Mouse (Mus musculus) hindbrain, embryonic 16.5 days (tissue): ENCODE data around the gene Krt222. TPM values are rescaled to one million over a fixed set of nuclear protein-coding genes. Genes with fewer than 3 reads are reported as not detected.

Source experiments
- ATAC-seq: fragments of 200-750 bp; cut with Nextera tagmentation; 2 replicates; pipeline ENCODE4 v1.8.0; 2017; ENCODE audit warnings: moderate TSS enrichment, moderate library complexity
- H3K27ac ChIP-seq: fragments of 300-500 bp; sonication (generic); 2 replicates; pipeline ENCODE4 v1.5.1; 2014; ENCODE audit warnings: low read depth, mild to moderate bottlenecking, control low read depth, low read length, moderate library complexity
- H3K27me3 ChIP-seq: fragments of 300-500 bp; sonication (generic); replicated peaks from 2 replicates; pipeline ENCODE4 v1.6.1; 2014; ENCODE audit warnings: low read length; ENCODE audit not compliant: control insufficient read depth, insufficient read depth
- H3K36me3 ChIP-seq: fragments of 300-500 bp; sonication (generic); 2 replicates; pipeline ENCODE4 v1.6.1; 2014; ENCODE audit warnings: mild to moderate bottlenecking, low read length, moderate library complexity, mixed read lengths; ENCODE audit not compliant: control insufficient read depth, insufficient read depth
- H3K4me1 ChIP-seq: fragments of 300-500 bp; sonication (generic); 2 replicates; pipeline ENCODE4 v1.6.1; 2014; ENCODE audit warnings: low read depth, low read length; ENCODE audit not compliant: control insufficient read depth, insufficient read depth
- H3K4me2 ChIP-seq: fragments of 300-500 bp; sonication (generic); 2 replicates; pipeline ENCODE4 v1.6.1; 2014; ENCODE audit warnings: mild to moderate bottlenecking, low read length, control low read depth, moderate library complexity
- H3K4me3 ChIP-seq: fragments of 300-500 bp; sonication (generic); 2 replicates; pipeline ENCODE4 v1.5.1; 2014; ENCODE audit warnings: mild to moderate bottlenecking, low read length, control low read depth, moderate library complexity
- H3K9ac ChIP-seq: fragments of 300-500 bp; sonication (generic); 2 replicates; pipeline ENCODE4 v1.6.1; 2014; ENCODE audit warnings: low read depth, mild to moderate bottlenecking, control low read depth, low read length, moderate library complexity
- H3K9me3 ChIP-seq: fragments of 300-500 bp; sonication (generic); 2 replicates; pipeline ENCODE4 v1.6.1; 2014; ENCODE audit warnings: mild to moderate bottlenecking, low read length, moderate library complexity; ENCODE audit not compliant: control insufficient read depth
- WGBS: fragments of 180-500 bp; shearing (Covaris S2); extraction: QIAGEN DNeasy Blood & Tissue Kit; methylation state at CpG from one replicate; pipeline ENCODE4 v1.1.7; 2014; 5-methylcytosine and 5-hydroxymethylcytosine counted together
- polyA plus RNA-seq: library from polyadenylated mRNA; unstranded; fragments of >200 nt; fragmentation: Nextera tagmentation; extraction: Ambion mirVana; gene quantifications from 2 replicates; pipeline ENCODE4 v1.2.1, GENCODE M21; 2015

Krt222 gene
- polyA plus RNA-seq, 1 experiment from 2014 or later = 14.3 TPM

GRCm38 (mm10) chr11:99272721-99273120, 28.8 kb upstream of the Krt222 start:
- Histone ChIP-seq H3K4me1 (no peaks in the 10 kb centered on the region), H3K4me2 (no peak overlapping the region), H3K36me3 (no peaks in the 10 kb centered on the region), H3K27ac (no peak overlapping the region), H3K9ac (no peak overlapping the region), H3K4me3 (no peak overlapping the region), H3K27me3 (no peaks in the 10 kb centered on the region), H3K9me3 (no peaks in the 10 kb centered on the region)
- ATAC-seq = no peak
- WGBS = 78% methylated on average over 4 of the region's 4 CpGs

- 82% methylated on average over 7 of the region's 7 CpGs for WGBS
- no peak overlapping the region for H3K4me3 ChIP-seq
- no peaks in the 10 kb centered on the region for H3K9me3 ChIP-seq
- no peaks in the 10 kb centered on the region for H3K4me1 ChIP-seq
- ATAC-seq = no peak
- H3K27me3 ChIP-seq = no peaks in the 10 kb centered on the region
- no peak overlapping the region for H3K9ac ChIP-seq
- no peak overlapping the region for H3K27ac ChIP-seq
- no peak overlapping the region for H3K4me2 ChIP-seq
- no peaks in the 10 kb centered on the region for H3K36me3 ChIP-seq
These were observed 25.3 kb upstream of the Krt222 start for GRCm38 (mm10) chr11:99269192-99269591.

- no peaks in the 10 kb centered on the region for H3K4me1 ChIP-seq
- no peak overlapping the region for H3K4me2 ChIP-seq
- H3K4me3 ChIP-seq = no peak overlapping the region
- H3K27me3 ChIP-seq = no peaks in the 10 kb centered on the region
- no peak overlapping the region for H3K27ac ChIP-seq
- no peaks in the 10 kb centered on the region for H3K36me3 ChIP-seq
- H3K9ac ChIP-seq = no peak overlapping the region
- H3K9me3 ChIP-seq = no peaks in the 10 kb centered on the region
- ATAC-seq = no peak
- 8% methylated on average over 9 of the region's 9 CpGs for WGBS
These were observed 21.9 kb upstream of the Krt222 start for GRCm38 (mm10) chr11:99265796-99266195.

- WGBS = 71% methylated on average over 9 of the region's 9 CpGs
These were observed 21.3 kb upstream of the Krt222 start for GRCm38 (mm10) chr11:99265220-99265619.

GRCm38 (mm10) chr11:99256213-99256612, 12.3 kb upstream of the Krt222 start:
- H3K27ac ChIP-seq = no peak overlapping the region
- 77% methylated on average over 4 of the region's 4 CpGs for WGBS

More at GRCm38 (mm10) chr11:99265220-99265619, 21.3 kb upstream of the Krt222 start:
- no peak overlapping the region for H3K4me2 ChIP-seq
- ATAC-seq = no peak
- no peak overlapping the region for H3K4me3 ChIP-seq
- H3K9ac ChIP-seq = no peak overlapping the region
- H3K27ac ChIP-seq = no peak overlapping the region
- H3K9me3 ChIP-seq = no peaks in the 10 kb centered on the region
- no peaks in the 10 kb centered on the region for H3K4me1 ChIP-seq
- H3K27me3 ChIP-seq = no peaks in the 10 kb centered on the region
- no peaks in the 10 kb centered on the region for H3K36me3 ChIP-seq

GRCm38 (mm10) chr11:99255316-99255715, 11.4 kb upstream of the Krt222 start:
- Histone ChIP-seq H3K36me3 (no peaks in the 10 kb centered on the region), H3K9me3 (no peaks in the 10 kb centered on the region), H3K9ac (no peak overlapping the region), H3K4me1 (no peaks in the 10 kb centered on the region), H3K27ac (no peak overlapping the region), H3K27me3 (no peaks in the 10 kb centered on the region), H3K4me2 (no peak overlapping the region), H3K4me3 (no peak overlapping the region)
- ATAC-seq = no peak
- WGBS = 98% methylated on average over 8 of the region's 8 CpGs

More at GRCm38 (mm10) chr11:99256213-99256612, 12.3 kb upstream of the Krt222 start:
- Histone ChIP-seq H3K4me2 (no peak overlapping the region), H3K36me3 (no peaks in the 10 kb centered on the region), H3K4me1 (no peaks in the 10 kb centered on the region), H3K27me3 (no peaks in the 10 kb centered on the region), H3K9me3 (no peaks in the 10 kb centered on the region), H3K4me3 (no peak overlapping the region), H3K9ac (no peak overlapping the region)
- no peak for ATAC-seq

- H3K4me1 ChIP-seq = no peaks in the 10 kb centered on the region
- H3K27me3 ChIP-seq = no peaks in the 10 kb centered on the region
- H3K9me3 ChIP-seq = no peaks in the 10 kb centered on the region
- H3K36me3 ChIP-seq = no peaks in the 10 kb centered on the region
- ATAC-seq = no peak
- H3K27ac ChIP-seq = no peak overlapping the region
- no peak overlapping the region for H3K4me3 ChIP-seq
- whole genome bisulfite sequencing = 65% methylated on average over 2 of the region's 2 CpGs
- H3K9ac ChIP-seq = no peak overlapping the region
- no peak overlapping the region for H3K4me2 ChIP-seq
These were observed 10.0 kb upstream of the Krt222 start for GRCm38 (mm10) chr11:99253893-99254292.

GRCm38 (mm10) chr11:99252671-99253070, 8.8 kb upstream of the Krt222 start:
- Histone ChIP-seq H3K4me1 (no peaks in the 10 kb centered on the region), H3K4me3 (no peak overlapping the region), H3K9ac (no peak overlapping the region), H3K27me3 (no peaks in the 10 kb centered on the region), H3K36me3 (no peaks in the 10 kb centered on the region), H3K4me2 (no peak overlapping the region), H3K9me3 (no peaks in the 10 kb centered on the region), H3K27ac (no peak overlapping the region)
- 48% methylated on average over 8 of the region's 8 CpGs for whole genome bisulfite sequencing
- ATAC-seq = no peak

- H3K9ac ChIP-seq = no peak overlapping the region
- H3K9me3 ChIP-seq = no peaks in the 10 kb centered on the region
- H3K36me3 ChIP-seq = no peaks in the 10 kb centered on the region
- 80% methylated on average over 3 of the region's 3 CpGs for WGBS
- H3K4me2 ChIP-seq = no peak overlapping the region
- H3K27ac ChIP-seq = no peak overlapping the region
- no peak overlapping the region for H3K4me3 ChIP-seq
- H3K4me1 ChIP-seq = no peaks in the 10 kb centered on the region
- no peaks in the 10 kb centered on the region for H3K27me3 ChIP-seq
- ATAC-seq = no peak
These were observed 6.8 kb upstream of the Krt222 start for GRCm38 (mm10) chr11:99250666-99251065.

- no peak overlapping the region for H3K27ac ChIP-seq
- H3K27me3 ChIP-seq = no peaks in the 10 kb centered on the region
- WGBS = 60% methylated on average over 5 of the region's 5 CpGs
- no peak for ATAC-seq
- H3K9ac ChIP-seq = no peak overlapping the region
- H3K4me2 ChIP-seq = no peak overlapping the region
- H3K9me3 ChIP-seq = no peaks in the 10 kb centered on the region
- no peak overlapping the region for H3K4me3 ChIP-seq
- no peaks in the 10 kb centered on the region for H3K36me3 ChIP-seq
- no peaks in the 10 kb centered on the region for H3K4me1 ChIP-seq
These were observed 6.4 kb upstream of the Krt222 start for GRCm38 (mm10) chr11:99250241-99250640.
